Mouse (Mus musculus) WW6 (cell line): Measurements from ENCODE around the gene 4933411K16Rik.

ENCODE experiments used
- DNase-seq: peaks from one replicate; pipeline ENCODE4 v3.0.0-alpha.2; 2013; ENCODE audit warnings: low read depth, low spot score

Gene 4933411K16Rik

DNA sequence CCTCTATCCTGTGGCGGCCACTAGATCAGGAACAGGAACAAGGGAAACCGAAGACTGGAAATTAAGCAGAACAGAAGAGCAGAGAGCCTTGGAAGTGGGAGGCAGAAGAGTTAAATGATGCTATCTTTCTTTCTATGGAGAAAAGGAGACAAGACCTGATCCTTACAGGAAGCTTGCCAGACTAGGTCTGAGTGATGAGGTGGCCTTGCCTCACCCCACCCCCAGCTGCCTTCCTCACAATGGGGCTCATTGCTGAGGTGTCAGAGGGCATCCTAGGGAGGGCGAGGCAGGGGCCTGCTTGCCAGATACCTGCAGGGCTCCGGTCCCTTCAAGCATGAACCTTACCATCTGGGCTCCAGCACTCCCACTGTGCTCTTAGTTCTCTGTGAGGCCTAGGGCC lies at the start of gene 4933411K16Rik:
TSS of gene 4933411K16Rik (plus strand) at position 301 of the 400 bp plus-strand sequence.
- DNase-seq, result no peak

DNA sequence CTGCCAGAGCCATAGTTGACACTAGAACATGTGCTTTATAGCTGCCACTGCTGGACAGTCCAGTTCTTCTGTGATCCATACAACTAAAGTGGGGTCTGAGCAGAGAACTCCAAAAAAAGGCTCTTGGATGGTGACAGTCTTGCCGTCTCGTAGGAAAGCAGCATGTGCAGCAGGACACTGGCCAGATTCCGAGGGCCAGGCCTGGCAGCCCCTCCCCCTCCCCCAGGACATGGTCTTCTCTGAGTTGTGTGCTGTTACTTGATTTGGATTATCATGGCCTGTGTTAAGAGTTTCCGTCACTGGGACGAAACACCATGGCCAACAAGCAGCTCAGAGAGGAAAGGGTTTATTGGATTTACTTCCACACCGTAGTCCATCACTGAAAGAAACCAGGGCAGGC lies 47.8 kb upstream of the 4933411K16Rik start:
- no peak for DNase-seq

DNA sequence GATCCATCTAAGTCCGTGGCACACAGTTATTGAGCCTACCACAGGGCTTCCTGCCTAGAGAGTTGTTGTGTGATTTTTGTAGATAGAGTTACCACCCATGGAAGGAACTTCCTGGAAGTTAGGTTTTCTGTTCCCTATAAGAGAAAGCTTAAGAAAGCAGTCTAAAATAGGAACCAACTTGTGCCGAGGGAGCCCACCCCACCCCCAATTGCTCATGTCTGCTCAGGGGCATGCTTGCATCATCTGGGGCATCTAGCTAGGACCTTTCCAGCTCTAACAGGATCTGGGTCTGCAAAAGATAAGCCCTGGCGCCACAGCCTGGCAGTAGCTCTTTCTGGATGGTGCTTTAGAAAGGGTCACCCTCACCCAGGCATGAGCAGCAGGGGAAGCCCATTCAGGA lies 46.4 kb upstream of the 4933411K16Rik start:
- DNase-seq, result no peak

DNA sequence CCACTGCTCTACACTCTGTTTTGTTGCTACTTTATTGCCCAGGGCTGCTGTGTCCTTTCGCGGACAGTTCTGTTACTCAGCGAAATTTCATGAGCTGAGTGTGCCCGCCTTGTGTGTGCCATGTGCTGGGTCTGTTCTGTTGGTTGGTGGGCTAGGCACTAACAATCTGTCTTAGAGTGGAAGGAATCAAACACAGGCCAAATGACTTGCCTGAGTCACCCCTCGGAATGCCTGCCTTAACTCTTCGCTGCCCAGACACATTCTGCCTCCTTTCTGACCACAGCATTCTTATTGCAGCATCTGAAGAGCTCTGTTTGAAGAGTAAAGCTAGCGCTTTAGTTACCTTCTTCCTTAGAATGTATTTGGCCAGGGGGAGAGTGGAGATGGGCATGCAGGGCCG lies 45.5 kb upstream of the 4933411K16Rik start:
- DNase-seq, result no peak

DNA sequence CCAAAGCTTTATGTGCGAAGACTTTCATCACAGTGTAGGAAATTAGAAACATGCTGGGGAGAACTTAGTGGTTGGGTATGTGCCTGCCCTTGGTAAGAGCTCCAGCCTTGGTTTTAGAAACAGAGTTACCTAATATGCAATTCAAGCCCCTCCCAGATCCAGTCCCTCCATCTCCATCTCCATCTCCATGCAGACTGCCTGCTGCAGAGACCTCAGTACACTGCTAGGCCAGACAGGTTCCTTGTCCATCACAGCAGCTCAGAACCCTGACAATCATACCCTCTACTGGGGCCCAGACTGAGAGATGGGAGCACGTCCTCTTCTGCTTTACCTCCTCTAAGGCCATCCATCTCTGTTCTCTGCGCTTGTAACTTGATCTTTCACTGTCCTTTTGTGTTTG lies 43.5 kb upstream of the 4933411K16Rik start:
- no peak for DNase-seq

DNA sequence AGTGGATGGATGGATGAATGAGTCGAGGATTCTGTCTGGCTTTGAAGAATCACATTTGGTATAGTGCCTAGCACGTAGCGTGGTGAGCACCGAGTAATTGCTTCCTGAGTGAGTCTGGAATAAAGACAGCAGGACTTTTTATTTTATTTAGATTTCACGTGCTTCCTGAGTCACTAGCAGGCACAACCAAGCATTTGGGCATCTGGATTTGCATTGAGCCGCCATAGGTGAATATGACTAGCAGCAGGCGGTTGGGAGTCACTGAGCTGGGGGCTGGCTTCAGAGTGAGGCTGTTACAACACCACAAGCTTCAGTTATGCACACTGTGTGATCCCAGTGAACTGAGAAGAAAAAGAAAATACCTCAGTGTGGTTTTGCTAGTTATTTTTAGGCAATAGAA lies 43.0 kb upstream of the 4933411K16Rik start:
- no peak for DNase-seq

DNA sequence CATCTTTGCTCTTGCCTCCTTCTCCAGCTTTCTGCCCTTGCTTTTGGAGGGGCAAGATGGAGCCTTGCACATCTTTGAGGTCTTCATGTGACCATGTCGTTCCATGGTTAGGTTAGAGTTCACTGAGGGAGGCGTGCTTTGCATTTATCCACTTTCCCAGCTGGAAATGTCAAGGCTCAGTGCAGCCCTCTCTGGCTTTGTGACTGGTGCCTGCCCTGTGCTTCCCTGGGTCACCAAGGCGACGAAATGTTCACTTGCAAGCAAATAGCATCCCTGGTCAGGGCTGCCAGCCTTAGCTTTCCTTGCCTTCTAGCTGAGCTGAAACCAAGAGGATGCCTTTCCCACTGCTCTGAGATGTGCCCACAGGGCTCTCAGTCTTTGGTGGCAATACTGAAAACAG lies 41.6 kb upstream of the 4933411K16Rik start:
- DNase-seq, result no peak

DNA sequence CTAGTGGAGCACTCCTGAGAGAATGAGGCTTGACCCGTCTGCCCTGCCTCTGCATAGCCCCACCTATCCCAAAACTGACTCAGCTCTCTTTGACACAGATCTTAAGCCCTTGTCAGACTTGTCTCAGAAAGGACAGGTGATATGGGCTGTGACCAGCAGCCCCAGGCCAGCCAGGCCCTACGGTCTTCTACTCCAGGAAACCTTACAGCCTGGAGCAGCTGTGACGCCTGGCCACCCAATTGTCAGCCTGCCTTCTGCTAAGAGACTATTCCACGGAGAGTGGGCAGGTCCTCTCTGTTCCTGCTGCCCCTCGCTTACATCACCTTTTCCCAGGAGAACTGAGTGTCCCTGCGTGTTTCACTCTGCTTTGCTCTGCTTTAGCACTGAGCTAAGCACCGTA lies 40.9 kb upstream of the 4933411K16Rik start:
- no peak for DNase-seq

DNA sequence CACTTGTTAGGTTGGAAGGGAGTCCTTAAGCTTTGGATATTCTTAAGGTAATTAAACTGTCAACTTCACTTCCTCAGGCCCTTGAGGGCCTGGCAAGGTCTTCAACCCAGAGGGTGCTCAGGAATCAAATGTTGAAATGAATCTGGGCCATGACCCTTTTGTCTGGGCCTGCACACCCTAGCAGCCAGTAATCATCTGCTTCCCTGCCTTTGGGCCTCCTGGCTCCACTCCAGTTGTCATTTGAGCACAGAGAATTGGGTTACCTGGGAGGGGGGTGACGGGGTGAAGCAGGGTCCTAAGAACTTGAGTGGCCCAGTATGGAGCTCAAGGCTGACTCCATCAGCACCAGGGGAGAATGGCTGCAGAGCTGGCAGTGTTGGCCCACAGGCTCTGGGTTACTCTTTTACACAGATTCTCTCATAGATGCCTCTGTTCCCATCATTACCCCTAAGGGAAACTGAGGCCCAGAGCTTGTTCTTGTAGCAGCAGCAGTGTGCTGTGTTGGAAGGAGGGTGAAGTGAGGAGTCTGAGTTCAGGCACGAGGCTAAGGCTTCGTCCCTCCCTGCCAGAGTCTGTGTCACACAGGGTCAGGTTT lies 37.7 kb upstream of the 4933411K16Rik start:
- no peak for DNase-seq

DNA sequence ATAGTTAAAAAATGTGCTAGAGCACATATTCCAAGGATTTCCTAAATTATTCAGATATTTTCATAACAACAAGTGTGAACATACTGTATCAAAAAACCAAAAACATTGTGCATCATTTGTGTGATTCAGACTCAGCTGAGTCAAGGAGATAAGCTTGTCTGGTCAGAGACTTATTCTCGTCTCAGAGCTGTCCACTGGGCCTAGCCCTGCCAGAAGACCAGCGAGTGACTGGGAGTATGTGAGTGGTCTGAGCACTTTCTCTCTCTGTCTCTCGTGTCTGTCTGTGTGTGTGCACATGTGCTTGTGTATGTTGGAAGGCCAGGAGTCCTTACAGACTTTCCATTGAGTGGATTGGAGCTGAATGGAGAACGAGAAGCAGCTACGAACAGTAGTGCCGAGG lies 37.0 kb upstream of the 4933411K16Rik start:
- no peak for DNase-seq

DNA sequence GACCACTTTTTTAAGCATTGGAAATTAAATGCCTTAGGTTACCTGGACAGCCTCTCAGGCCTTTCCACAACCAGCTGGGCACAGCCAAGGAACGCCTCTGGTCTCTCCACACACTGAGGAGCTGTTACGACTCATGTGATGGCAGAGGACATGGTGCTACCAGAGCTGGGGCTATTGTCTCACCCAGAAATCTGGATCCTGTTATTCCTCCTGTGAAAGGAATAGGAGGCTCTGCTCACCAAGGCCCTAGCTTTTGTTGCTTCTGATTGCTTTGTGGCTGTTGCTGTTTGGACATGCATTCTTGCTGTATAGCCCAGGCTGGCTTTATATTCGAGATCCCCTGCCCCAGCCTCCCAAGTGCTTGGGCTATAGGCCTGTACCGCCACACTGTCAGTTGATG lies 35.8 kb upstream of the 4933411K16Rik start:
- DNase-seq, result no peak

DNA sequence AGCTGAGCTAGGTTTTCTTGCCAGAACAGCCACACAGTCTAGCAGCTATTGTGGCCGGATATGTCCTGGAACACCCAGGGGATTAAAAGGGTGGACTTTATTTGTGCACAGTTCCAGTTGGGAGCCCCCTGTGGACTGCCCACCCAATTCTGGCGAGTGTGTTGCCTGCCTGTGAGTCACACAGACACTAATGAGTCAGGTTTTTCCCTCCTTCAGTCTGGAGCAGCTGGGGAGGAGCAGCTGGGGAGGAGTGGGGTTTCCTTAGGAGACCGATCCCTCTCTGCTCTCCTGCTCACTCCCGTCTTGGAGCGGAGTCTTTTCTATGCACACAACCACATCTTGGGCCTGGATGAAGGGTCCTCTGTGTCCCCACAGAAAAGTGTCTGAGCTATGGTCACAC lies 35.2 kb upstream of the 4933411K16Rik start:
- no peak for DNase-seq

DNA sequence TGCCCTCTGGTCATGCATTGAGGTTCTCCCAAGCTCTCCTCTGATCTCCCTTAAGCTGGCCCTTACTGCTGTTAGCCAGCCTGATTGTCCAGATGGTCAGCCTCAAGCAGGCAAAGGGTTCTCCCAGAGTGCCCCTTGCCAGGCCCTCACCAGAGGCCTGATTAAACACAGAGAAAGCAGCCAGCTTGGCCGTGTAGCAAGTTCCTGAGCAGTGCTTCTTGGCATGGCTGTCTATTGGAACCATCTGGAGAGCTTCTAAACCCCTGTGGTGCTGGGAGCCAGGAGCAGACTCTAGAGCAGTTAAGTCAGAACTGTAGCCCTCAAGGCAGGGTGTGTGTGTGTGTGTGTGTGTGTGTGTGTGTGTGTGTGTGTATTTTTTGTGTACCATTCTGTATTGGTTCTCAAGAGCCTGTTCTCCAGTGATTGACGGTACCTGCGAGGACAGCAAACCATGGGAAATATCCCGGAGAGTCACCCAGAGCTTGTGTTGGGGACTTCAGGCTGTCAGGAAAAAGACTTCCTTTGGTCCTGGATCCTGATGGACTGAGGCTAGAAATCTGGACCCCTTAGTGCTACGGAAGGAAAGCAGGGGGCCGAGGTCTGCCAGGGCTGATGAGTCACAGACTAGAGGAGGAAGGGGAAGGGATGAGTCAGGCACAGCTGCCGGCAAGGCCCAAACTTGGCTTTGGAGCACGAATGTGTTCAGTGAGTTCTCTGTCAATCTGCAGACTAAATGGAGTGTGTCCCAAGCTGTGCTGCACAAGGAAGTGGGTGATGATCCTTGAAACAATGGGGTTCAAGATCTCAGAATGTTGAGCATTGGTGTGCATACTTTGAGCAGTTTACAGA lies 34.4 kb upstream of the 4933411K16Rik start:
- DNase-seq, result no peak

DNA sequence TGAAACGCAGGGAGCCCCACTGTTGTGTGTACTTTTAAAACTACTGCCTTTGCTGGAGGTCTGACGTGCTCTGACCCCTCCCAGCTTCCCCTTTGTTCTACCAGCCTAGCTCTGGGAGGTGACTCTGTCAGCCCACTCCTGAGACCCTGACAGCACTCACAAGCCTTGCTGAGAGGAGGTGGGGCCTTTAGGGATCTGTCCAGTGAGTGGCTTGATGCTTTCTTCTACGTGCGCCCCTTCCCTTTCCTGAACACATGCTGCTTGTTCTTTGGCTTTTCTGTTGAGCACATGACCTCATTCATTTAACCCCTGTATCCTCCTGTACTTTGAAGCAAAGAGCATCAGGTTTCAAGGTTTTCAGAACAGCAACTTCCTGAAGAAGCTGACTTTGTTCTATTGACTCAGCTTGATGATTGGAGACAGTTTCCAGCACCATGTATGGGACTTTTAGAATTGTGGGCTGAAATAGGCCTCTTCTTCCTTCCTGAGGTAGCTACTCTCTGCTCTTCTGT lies 33.0 kb upstream of the 4933411K16Rik start:
- DNase-seq, result no peak

DNA sequence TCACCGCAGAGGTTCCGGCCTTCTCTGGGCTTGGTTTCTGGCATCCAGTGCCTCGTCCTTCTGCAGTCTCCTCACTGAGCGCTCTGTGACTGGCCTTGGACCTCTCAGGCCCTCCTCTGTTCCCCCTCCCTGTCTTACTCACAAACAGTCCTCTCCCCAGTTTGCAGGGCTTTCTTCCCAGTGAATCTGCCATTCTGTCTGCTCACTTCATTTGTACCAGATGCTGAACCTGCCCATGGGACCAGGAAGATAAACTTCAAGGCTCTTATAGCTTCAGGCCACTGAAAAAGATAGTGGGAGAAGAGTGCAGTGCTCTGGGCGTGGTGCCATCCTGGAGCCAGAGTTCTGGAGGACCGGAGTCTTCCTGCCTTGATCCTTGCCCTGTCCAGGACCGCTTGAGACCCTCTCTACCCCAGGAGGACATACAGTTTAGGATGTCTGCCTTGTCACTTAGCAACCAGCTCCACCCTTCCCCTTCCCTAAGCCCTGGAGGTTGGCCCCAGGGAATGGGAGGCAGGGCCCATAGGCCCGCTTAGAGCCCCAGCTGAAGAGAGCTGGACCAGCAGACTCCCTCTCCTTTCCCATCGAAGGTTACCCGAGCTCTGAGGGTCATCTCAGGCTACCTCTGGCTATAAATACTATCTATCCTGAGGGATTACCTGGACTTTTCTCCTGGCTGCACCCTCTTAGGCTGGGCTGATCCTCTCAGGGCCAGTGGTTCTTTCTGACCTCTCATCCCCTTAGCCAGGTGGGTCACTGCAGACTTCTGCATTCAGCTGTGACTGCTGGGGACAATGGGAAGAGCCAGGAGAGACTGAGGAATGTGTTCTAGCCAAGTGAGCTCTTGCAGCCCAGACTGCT lies 30.1 kb upstream of the 4933411K16Rik start:
- no peak for DNase-seq

DNA sequence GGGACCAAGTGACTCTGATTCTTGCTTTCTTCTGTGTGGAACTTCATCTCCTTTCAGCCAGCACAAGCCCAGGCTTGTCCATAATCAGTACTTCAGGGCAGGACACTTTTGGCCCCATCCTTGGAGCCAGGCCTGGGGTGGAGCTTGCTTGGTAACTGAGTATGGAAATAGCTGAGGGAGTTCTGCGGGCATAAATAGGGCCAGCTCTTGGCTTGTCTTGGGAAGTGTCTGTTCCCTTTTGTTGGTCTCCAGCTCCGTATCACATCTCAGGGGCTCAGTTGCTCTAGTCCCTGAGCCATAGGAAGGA lies 29.6 kb upstream of the 4933411K16Rik start:
- DNase-seq, result no peak

DNA sequence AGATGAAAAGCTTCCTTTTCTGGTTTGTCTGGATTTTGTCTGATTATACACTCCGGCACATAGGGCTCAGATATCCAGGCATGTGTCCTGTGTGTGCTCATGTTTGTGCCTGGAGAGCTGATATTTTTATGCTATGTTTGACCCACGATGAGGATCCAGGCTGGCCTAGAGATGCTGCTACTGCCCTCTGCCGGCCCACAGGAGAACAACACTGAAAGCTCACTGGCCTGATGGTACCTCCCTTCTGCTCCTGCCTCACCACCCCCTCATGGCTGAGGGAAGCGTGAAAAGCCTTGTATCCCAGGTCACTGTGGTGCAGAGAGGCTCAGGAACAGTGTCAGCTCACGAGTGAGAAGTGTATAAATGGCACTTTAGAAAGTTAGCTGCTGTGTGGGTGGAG lies 25.9 kb upstream of the 4933411K16Rik start:
- DNase-seq, result no peak

DNA sequence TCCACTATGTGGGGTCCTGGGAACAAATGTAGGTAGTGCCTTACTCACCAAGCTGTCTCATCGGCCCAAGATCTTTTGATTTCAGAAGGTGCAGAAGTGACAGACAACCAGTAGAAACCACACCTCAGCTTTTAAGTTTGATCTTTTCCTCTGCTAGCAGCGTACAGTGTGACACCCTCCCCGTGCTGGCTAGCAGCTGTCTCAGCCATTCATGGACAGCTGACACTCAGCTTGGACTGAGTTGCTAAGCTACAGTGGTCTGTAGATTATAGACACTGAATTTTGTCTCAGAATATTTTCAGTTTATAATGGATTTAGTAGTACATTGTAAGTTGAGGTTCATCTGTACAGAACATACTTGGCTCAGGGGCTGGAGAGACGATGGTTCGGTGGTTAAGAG lies 20.9 kb upstream of the 4933411K16Rik start:
- DNase-seq, result no peak

DNA sequence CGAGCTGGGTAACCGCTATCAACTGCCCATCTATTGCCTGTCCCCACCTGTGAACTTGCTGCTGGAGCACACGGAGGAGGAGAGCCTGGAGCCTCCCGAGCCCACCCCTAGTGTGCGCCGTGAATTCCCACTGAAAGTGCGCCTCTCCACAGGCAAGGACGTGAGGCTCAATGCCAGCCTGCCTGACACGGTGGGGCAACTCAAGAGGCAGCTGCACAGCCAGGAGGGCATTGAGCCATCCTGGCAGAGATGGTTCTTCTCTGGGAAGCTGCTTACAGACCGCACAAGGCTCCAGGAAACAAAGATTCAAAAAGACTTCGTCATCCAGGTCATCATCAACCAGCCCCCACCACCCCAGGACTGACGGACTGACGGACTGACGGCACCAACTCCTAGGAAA lies 18.4 kb upstream of the 4933411K16Rik start:
- DNase-seq, result no peak

DNA sequence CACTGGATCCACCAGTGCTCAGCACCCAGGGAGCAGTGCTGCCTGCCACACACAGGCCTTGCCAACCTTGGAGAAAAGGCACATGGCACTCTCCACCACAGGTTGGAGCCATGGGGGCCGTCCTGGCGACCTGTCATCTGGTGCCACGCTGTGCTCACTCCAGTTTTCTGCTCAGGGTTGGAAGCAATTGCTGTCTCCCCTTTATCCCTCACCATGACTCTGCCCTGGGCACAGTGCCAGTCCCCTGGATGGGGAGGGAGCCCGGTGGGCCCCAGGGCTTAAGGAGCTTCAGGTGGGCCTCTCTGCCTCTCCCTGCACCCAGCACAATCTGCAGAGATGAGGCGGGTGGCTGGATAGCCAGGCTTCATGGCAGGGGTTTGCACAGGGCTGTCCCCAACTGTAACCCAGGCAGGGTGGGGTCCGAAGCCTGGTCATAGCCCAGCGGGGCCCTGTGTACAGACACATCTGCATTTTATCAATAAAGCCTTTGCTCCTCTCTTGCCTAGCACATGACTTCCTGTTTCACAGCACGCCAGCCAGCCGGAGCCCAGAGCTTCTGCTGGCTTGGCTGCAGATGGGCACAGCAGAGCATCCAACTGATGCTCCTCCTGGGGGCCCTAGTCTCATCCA lies 17.8 kb upstream of the 4933411K16Rik start:
- DNase-seq, result no peak

DNA sequence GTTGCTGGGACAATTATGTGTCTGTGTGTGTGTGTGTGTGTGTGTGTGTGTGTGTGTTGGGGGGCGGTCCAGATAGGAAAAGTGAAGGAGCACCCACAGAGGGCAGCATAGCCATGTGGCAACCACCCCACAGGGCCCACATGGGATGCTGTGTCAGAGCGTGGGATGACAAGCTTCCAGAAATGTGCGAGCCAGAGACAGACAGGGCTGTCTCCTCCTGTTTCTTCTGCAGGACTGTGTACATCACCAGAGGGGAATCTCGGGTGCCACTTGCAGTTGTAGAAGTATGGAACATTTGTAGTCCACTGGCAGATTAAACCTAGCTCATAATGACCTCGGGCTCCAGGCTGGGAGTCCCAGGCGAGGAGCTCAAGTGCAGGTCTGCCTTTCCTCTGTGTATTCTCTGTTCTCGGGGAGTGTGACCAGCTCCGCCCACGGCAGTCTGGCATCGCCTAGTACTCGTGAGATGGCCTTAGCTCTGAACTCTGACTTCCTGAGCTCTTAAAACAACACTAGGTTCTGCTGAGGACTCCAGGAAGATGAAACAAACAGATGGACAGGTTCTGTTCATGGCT lies 17.1 kb upstream of the 4933411K16Rik start:
- no peak for DNase-seq
